Mouse (Mus musculus): Measurements from ENCODE around the gene Amz1. TPM values are rescaled to one million over a fixed set of nuclear protein-coding genes. Genes with fewer than 3 reads are reported as not detected.

Gene Amz1
- total and polyA plus RNA-seq, 3 experiments: 7.5 to 12.4 (median 8.3) TPM

GRCm38 (mm10) chr5:140741877-140742276 lies 17.9 kb downstream of the Amz1 start:
- Histone ChIP-seq H3K4me2 (ENCODE audit: insufficient read depth, low read depth, poor library complexity, severe bottlenecking) (no peak overlapping the region; the same call in 1 of the 2 replicates), H3K9me3 (replicated peaks; ENCODE audit: low read length) (no peaks in the 10 kb centered on the region), H3K9ac (ENCODE audit: insufficient read depth, low read depth) (0 out of 2 replicates have a peak overlapping the region, but pooled peaks have one; percentile 16), H3K4me3 (replicated peaks in 1 of 3; ENCODE audit: low read depth in 2 of 3, low read length in 2 of 3, poor library complexity in 1 of 3) (peak overlapping the region in 1 of 3 experiments; percentile 63), H3K27me3 (replicated peaks) (no peaks in the 10 kb centered on the region), H3K27ac (ENCODE audit: insufficient read depth, low read depth) (no peak overlapping the region), H3K36me3 (replicated peaks in 1 of 2; ENCODE audit: control insufficient read depth in 1 of 2, insufficient read depth in 1 of 2, low read length in 1 of 2) (peaks cover 8 to 27% of the 10 kb centered on the region in 2 experiments), H3K79me2 (replicated peaks; ENCODE audit: control insufficient read depth, extremely low read depth, insufficient read depth, poor library complexity, severe bottlenecking) (no peaks in the 10 kb centered on the region), H3K4me1 (ENCODE audit: control insufficient read depth in 1 of 2, insufficient read depth in 2 of 2) (peaks cover 9 to 55% of the 10 kb centered on the region in 2 experiments; a peak in 3 of 4 replicates)
- dilution Hi-C loops (cut with MboI; ENCODE audit: extremely low pct_ligation_motif_present, extremely low pct_unique_long_range_greater_than_20kb, low sequenced_read_pairs): no loop called here
- peak; percentile 79 for DNase-seq (ENCODE audit: extremely low read depth)
- TF ChIP-seq MEF2A (IDR thresholded peaks at IDR 0.05; ENCODE audit: borderline replicate concordance, low read depth, low read length) (no peak), SIN3A (IDR thresholded peaks at IDR 0.05; ENCODE audit: low read length) (no peak), CTCF (conservative IDR thresholded peaks at IDR 0.05 in 1 of 2, IDR thresholded peaks at IDR 0.05 in 1 of 2; ENCODE audit: low read depth in 2 of 2, low read length in 2 of 2) (peak; percentile 51 to 70), KAT2A (IDR thresholded peaks at IDR 0.05; ENCODE audit: insufficient replicate concordance, low read length) (no peak), TBP (conservative IDR thresholded peaks at IDR 0.05; ENCODE audit: low read depth, low read length) (no peak), ZKSCAN1 (IDR thresholded peaks at IDR 0.05; ENCODE audit: borderline replicate concordance, low read depth, low read length) (no peak), RAD21 (IDR thresholded peaks at IDR 0.05; ENCODE audit: low read depth, low read length) (peak; percentile 49), SMC3 (IDR thresholded peaks at IDR 0.05; ENCODE audit: low read depth, low read length) (peak; percentile 24; the same call in 1 of the 2 replicates)
- in situ Hi-C loops (cut with MboI; ENCODE audit: low pct_ligation_motif_present, low pct_unique_long_range_greater_than_20kb, low sequenced_read_pairs): loop anchor here (5.0 to 10.0 kb wide), 3 partner anchors 35 to 197 kb away; partner anchors contain the start of gene Brat1

- Histone ChIP-seq H3K9ac (ENCODE audit: insufficient read depth, low read depth) (no peak overlapping the region), H3K4me2 (ENCODE audit: insufficient read depth, low read depth, poor library complexity, severe bottlenecking) (no peak overlapping the region), H3K27ac (ENCODE audit: insufficient read depth, low read depth) (no peak overlapping the region), H3K9me3 (replicated peaks; ENCODE audit: low read length) (no peaks in the 10 kb centered on the region), H3K36me3 (replicated peaks in 1 of 2; ENCODE audit: control insufficient read depth in 1 of 2, insufficient read depth in 1 of 2, low read length in 1 of 2) (peaks cover 8 to 43% of the 10 kb centered on the region in 2 experiments), H3K4me1 (ENCODE audit: control insufficient read depth in 1 of 2, insufficient read depth in 2 of 2) (peaks cover 14 to 55% of the 10 kb centered on the region in 2 experiments), H3K79me2 (replicated peaks; ENCODE audit: control insufficient read depth, extremely low read depth, insufficient read depth, poor library complexity, severe bottlenecking) (no peaks in the 10 kb centered on the region), H3K4me3 (replicated peaks in 1 of 3; ENCODE audit: low read depth in 2 of 3, low read length in 2 of 3, poor library complexity in 1 of 3) (no peak overlapping the region), H3K27me3 (replicated peaks) (no peaks in the 10 kb centered on the region)
- dilution Hi-C loops (cut with MboI; ENCODE audit: extremely low pct_ligation_motif_present, extremely low pct_unique_long_range_greater_than_20kb, low sequenced_read_pairs): no loop called here
- no peak for DNase-seq (ENCODE audit: extremely low read depth)
- in situ Hi-C loops (cut with MboI; ENCODE audit: low pct_ligation_motif_present, low pct_unique_long_range_greater_than_20kb, low sequenced_read_pairs): loop anchor here (5.0 to 10.0 kb wide), 3 partner anchors 36 to 199 kb away; partner anchors contain the start of gene Brat1
- TF ChIP-seq SMC3 (IDR thresholded peaks at IDR 0.05; ENCODE audit: low read depth, low read length) (peak; percentile 24), E2F4 (IDR thresholded peaks at IDR 0.05; ENCODE audit: insufficient replicate concordance, low read depth, low read length) (no peak), USF1 (IDR thresholded peaks at IDR 0.05; ENCODE audit: low read depth, low read length) (no peak), MAX (IDR thresholded peaks at IDR 0.05; ENCODE audit: low read length) (no peak), JUND (conservative IDR thresholded peaks at IDR 0.05; ENCODE audit: low read depth, low read length) (no peak), CTCF (conservative IDR thresholded peaks at IDR 0.05 in 1 of 2, IDR thresholded peaks at IDR 0.05 in 1 of 2; ENCODE audit: low read depth in 2 of 2, low read length in 2 of 2) (peak in 1 of 2 experiments; percentile 42; a peak in 2 of 4 replicates), MXI1 (IDR thresholded peaks at IDR 0.05; ENCODE audit: low read depth, low read length) (no peak), GABPA (IDR thresholded peaks at IDR 0.05; ENCODE audit: insufficient replicate concordance, low read depth, low read length) (no peak), POLR2AphosphoS2 (IDR thresholded peaks at IDR 0.05; ENCODE audit: low read depth, low read length) (no peak), POLR2A (IDR thresholded peaks at IDR 0.05; ENCODE audit: low read depth, low read length) (no peak)
Measured at GRCm38 (mm10) chr5:140743706-140744131, 19.8 kb downstream of the Amz1 start.
